Mouse (Mus musculus) CH12.LX (cell line): Measurements from ENCODE around the gene Ppm1n. TPM values are rescaled to one million over a fixed set of nuclear protein-coding genes. Genes with fewer than 3 reads are reported as not detected.
"Not testable (repeated sequence)": the region's sequence is repeated elsewhere in the genome, so short reads cannot be mapped to it uniquely, and the experiment has no call there.

Experiments used
- DNase-seq: peaks from one replicate; pipeline ENCODE4 v3.0.0-alpha.2; 2013; ENCODE audit errors: extremely low read depth
- H3K27ac ChIP-seq: 2 replicates; pipeline ENCODE4 v1.5.1; 2012; ENCODE audit warnings: low read depth, mild to moderate bottlenecking, control low read depth, moderate library complexity; ENCODE audit not compliant: insufficient read depth
- H3K27me3 ChIP-seq: replicated peaks from 2 replicates; pipeline ENCODE3; 2012; ENCODE audit warnings: inconsistent platforms
- H3K36me3 ChIP-seq, 2 experiments: replicated peaks in 1 of 2; 2 replicates each; pipeline versions ENCODE3 to v1.6.1; 2012; ENCODE audit warnings: inconsistent platforms in 1 of 2, low read length in 1 of 2, mild to moderate bottlenecking in 1 of 2, mixed read lengths in 1 of 2, moderate library complexity in 1 of 2; ENCODE audit not compliant: control insufficient read depth in 1 of 2, insufficient read depth in 1 of 2
- H3K4me1 ChIP-seq, 2 experiments: 2 replicates each; pipeline ENCODE4 v1.6.1; 2012; ENCODE audit warnings: inconsistent platforms in 1 of 2, moderate library complexity in 1 of 2; ENCODE audit not compliant: insufficient read depth in 2 of 2, control insufficient read depth in 1 of 2
- H3K4me2 ChIP-seq: 2 replicates; pipeline ENCODE4 v1.6.1; 2012; ENCODE audit warnings: low read depth, mild to moderate bottlenecking, control low read depth; ENCODE audit not compliant: poor library complexity, insufficient read depth, severe bottlenecking
- H3K4me3 ChIP-seq, 3 experiments: fragments of 150-350 bp in 1 of 3; sonication (generic) in 1 of 3; replicated peaks in 1 of 3; 2 replicates each; pipeline versions ENCODE3 to v1.5.1; 2011 to 2012; ENCODE audit warnings: low read depth in 2 of 3, low read length in 2 of 3, mild to moderate bottlenecking in 2 of 3, moderate library complexity in 2 of 3, control low read depth in 1 of 3, improper control_type of control experiment in 1 of 3, inconsistent platforms in 1 of 3, mixed read lengths in 1 of 3; ENCODE audit not compliant: poor library complexity in 1 of 3
- H3K79me2 ChIP-seq: replicated peaks from 2 replicates; pipeline ENCODE4 v1.6.1; 2012; ENCODE audit warnings: mild to moderate bottlenecking, moderate library complexity; ENCODE audit not compliant: control insufficient read depth, poor library complexity, insufficient read depth, severe bottlenecking; ENCODE audit errors: extremely low read depth
- H3K9ac ChIP-seq: 2 replicates; pipeline ENCODE4 v1.6.1; 2012; ENCODE audit warnings: low read depth, mild to moderate bottlenecking, control low read depth, moderate library complexity; ENCODE audit not compliant: insufficient read depth
- H3K9me3 ChIP-seq: replicated peaks from 2 replicates; pipeline ENCODE3; 2012; ENCODE audit warnings: low read length, inconsistent platforms, mixed read lengths
- CTCF ChIP-seq, 2 experiments: IDR thresholded peaks in 1 of 2; conservative IDR thresholded peaks in 1 of 2; 2 replicates each; pipeline ENCODE4 v1.5.1; 2011 to 2012; ENCODE audit warnings: low read depth in 2 of 2, low read length in 2 of 2, improper control_type of control experiment in 1 of 2, inconsistent platforms in 1 of 2, mild to moderate bottlenecking in 1 of 2, moderate library complexity in 1 of 2
- E2F4 ChIP-seq: IDR thresholded peaks from 2 replicates; pipeline ENCODE4 v1.6.1; 2011; ENCODE audit warnings: low read depth, low read length, improper control_type of control experiment; ENCODE audit not compliant: insufficient replicate concordance
- HCFC1 ChIP-seq: IDR thresholded peaks from 2 replicates; pipeline ENCODE4 v1.6.1; 2012; ENCODE audit warnings: low read depth, mild to moderate bottlenecking, inconsistent platforms, low read length, improper control_type of control experiment
- JUND ChIP-seq: conservative IDR thresholded peaks from 2 replicates; pipeline ENCODE4 v1.6.1; 2011; ENCODE audit warnings: low read depth, low read length, improper control_type of control experiment
- MAX ChIP-seq: IDR thresholded peaks from 2 replicates; pipeline ENCODE4 v1.6.1; 2011; ENCODE audit warnings: low read length, improper control_type of control experiment
- MYC ChIP-seq: IDR thresholded peaks from 2 replicates; pipeline ENCODE4 v1.6.1; 2011; ENCODE audit warnings: low read depth, mild to moderate bottlenecking, improper control_type of control experiment, low read length
- NELFE ChIP-seq: IDR thresholded peaks from 2 replicates; pipeline ENCODE4 v1.6.1; 2011; ENCODE audit warnings: low read depth, low read length, improper control_type of control experiment
- RAD21 ChIP-seq: IDR thresholded peaks from 2 replicates; pipeline ENCODE4 v1.6.1; 2011; ENCODE audit warnings: low read depth, mild to moderate bottlenecking, low read length, improper control_type of control experiment, moderate library complexity
- SIN3A ChIP-seq: IDR thresholded peaks from 2 replicates; pipeline ENCODE4 v1.6.1; 2012; ENCODE audit warnings: low read length, improper control_type of control experiment, inconsistent platforms
- SMC3 ChIP-seq: IDR thresholded peaks from 2 replicates; pipeline ENCODE4 v1.6.1; 2011; ENCODE audit warnings: low read depth, low read length, improper control_type of control experiment
- TBP ChIP-seq: conservative IDR thresholded peaks from 2 replicates; pipeline ENCODE4 v1.6.1; 2011; ENCODE audit warnings: low read depth, low read length, improper control_type of control experiment
- USF1 ChIP-seq: IDR thresholded peaks from 2 replicates; pipeline ENCODE4 v1.6.1; 2014; ENCODE audit warnings: low read depth, mild to moderate bottlenecking, inconsistent platforms, low read length, improper control_type of control experiment
- ZKSCAN1 ChIP-seq: IDR thresholded peaks from 2 replicates; pipeline ENCODE4 v1.6.1; 2012; ENCODE audit warnings: low read depth, inconsistent platforms, low read length, improper control_type of control experiment, borderline replicate concordance
- ZMIZ1 ChIP-seq: IDR thresholded peaks from 2 replicates; pipeline ENCODE4 v1.6.1; 2012; ENCODE audit warnings: low read depth, mild to moderate bottlenecking, inconsistent platforms, low read length, improper control_type of control experiment
- dilution Hi-C: fragments of 300-500 bp; cut with MboI; formaldehyde crosslinking; loops from 2 replicates; pipeline ENCODE4 v1.14.3; 2020; ENCODE audit warnings: low sequenced_read_pairs; ENCODE audit not compliant: extremely low pct_unique_long_range_greater_than_20kb, extremely low pct_ligation_motif_present
- in situ Hi-C: fragments of 300-500 bp; cut with MboI; formaldehyde crosslinking; loops from 3 replicates; pipeline ENCODE4 v1.14.3; 2019; ENCODE audit warnings: low sequenced_read_pairs, low pct_ligation_motif_present, low pct_unique_long_range_greater_than_20kb, mixed read lengths
- polyA plus RNA-seq: library from polyadenylated mRNA; unstranded; fragments of >175 nt; gene quantifications from 2 replicates; pipeline ENCODE4 v1.2.1, GENCODE M21; 2012; ENCODE audit warnings: low read depth; ENCODE audit not compliant: insufficient read length
- total RNA-seq, 2 experiments: library from RNA; depleted of rRNA; stranded (reverse); fragments of 300-350 nt in 1 of 2; fragments of >200 nt in 1 of 2; gene quantifications; 2 replicates each; pipeline ENCODE4 v1.2.3; 2012 to 2014

The Ppm1n gene
- total and polyA plus RNA-seq, 3 experiments = not detected

DNA sequence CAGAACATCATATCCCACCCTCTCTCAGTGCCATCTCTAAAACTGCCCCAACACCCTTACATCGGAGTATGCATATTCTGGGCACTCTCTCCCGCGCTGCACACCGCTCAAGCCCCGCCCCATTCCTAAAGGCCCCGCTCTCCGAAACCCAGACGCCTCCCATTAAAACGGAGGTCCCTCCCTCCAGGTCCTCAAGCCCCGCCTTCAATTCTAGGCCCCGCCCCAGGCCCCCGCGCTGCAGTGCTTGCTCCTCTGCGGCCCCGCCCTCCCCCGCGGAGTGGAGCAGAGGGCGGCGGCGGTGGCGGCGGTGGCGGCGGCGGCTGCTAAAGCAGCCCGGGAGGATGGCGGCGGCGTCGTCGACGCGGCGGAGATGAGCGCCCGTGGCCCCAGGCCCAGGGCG is 2.5 kb upstream of the Ppm1n start, which contains the start of gene Rtn2:
Gene Rtn2 (plus strand): TSS at position 240 of the 400 bp plus-strand sequence.
- H3K27ac ChIP-seq = no peak within 1 kb of the TSS
- peak within 1 kb of the TSS; percentile 92 for H3K4me2 ChIP-seq
- H3K27me3 ChIP-seq = peaks cover 36% of the 10 kb centered on the region
- H3K79me2 ChIP-seq = no peaks in the 10 kb centered on the region
- in situ Hi-C loops (loop anchor here (5.0 kb wide), 1 partner anchor 100 kb away; no protein-coding TSS in a partner anchor), dilution Hi-C loops (no loop called here)
- TF ChIP-seq SIN3A = no peak
- H3K36me3 ChIP-seq = no peaks in the 10 kb centered on the region
- peaks cover 0 to 15% of the 10 kb centered on the region in 2 experiments; a peak in 3 of 4 replicates for H3K4me1 ChIP-seq
- DNase-seq = peak; percentile 81
- H3K9ac ChIP-seq = peak within 1 kb of the TSS; percentile 12; the same call in 1 of the 2 replicates
- H3K9me3 ChIP-seq = no peaks in the 10 kb centered on the region
- peak within 1 kb of the TSS in 2 of 3 experiments; percentile 26 to 58 for H3K4me3 ChIP-seq

DNA sequence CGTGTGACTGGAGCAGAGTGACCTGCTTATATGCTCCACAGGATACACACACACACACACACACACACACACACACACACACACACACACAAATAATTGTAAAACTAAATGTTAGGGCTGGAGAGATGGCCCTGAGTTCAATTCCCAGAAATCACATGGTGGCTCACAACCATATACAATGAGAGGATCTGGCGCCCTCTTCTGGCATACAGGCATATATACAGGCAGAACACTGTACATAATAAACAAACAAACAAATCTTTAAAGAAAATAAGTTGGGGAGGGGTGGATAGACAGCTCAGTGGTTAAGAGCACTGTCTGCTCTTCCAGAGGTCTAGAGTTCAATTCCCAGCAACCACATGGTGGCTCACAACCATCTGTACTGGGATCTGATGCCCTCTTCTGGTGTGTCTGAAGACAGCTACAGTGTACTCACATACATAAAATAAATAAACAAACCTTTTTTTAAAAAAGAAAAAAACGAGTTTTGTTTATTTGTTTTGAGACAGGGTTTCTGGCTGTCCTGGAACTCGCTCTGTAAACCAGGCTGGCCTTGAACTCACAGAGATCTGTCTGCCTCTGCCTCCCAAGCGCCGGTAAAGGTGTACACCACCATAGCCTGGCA is 1.9 kb upstream of the Ppm1n start:
- H3K9me3 ChIP-seq, H3K36me3 ChIP-seq, dilution Hi-C loops, H3K9ac ChIP-seq, H3K79me2 ChIP-seq, H3K27ac ChIP-seq: not testable (repeated sequence)
- Histone ChIP-seq H3K4me1 (peaks cover 2 to 20% of the 10 kb centered on the region in 2 experiments; a peak in 3 of 4 replicates), H3K4me3 (peak overlapping the region in 1 of 3 experiments; percentile 58), H3K4me2 (0 out of 2 replicates have a peak overlapping the region, but pooled peaks have one; percentile 92), H3K27me3 (peaks cover 31% of the 10 kb centered on the region)
- TF ChIP-seq CTCF (conservative IDR thresholded peaks at IDR 0.05 in 1 of 2, IDR thresholded peaks at IDR 0.05 in 1 of 2; ENCODE audit: low read depth in 2 of 2, low read length in 2 of 2) = peak; percentile 32 to 64; a peak in 3 of 4 replicates
- peak; percentile 26; the same call in 1 of the 2 replicates for TF ChIP-seq MAX
- peak; percentile 58 for TF ChIP-seq SMC3
- TF ChIP-seq SIN3A = peak; percentile 47; the same call in 1 of the 2 replicates
- TF ChIP-seq RAD21 = peak; percentile 56
- peak; percentile 54 for DNase-seq
- in situ Hi-C loops = loop anchor here (5.0 kb wide), 1 partner anchor 99 kb away; no protein-coding TSS in a partner anchor

DNA sequence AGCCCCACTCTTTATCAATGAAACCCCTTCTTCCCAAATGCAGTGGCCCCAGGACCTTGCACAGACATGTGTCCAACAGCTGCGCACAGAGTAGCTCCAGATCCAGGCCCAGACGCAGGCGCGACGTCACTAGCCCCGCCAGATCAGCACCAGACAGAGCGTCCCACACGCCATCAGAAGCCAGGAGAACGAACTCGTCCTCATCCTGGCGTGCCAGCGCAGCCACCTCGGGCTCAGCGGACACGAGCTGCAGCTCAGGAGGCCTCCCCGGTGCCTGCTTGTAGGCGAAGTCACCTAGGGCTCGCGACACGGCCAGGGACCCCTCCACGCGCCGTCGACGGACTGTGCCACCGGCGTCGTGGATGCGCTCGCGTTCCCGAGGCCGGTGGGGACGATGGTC is 812 bp downstream of the Ppm1n start:
- Histone ChIP-seq H3K4me2 (no peak overlapping the region), H3K9ac (no peak overlapping the region), H3K27ac (no peak overlapping the region), H3K36me3 (no peaks in the 10 kb centered on the region), H3K4me3 (no peak overlapping the region), H3K79me2 (no peaks in the 10 kb centered on the region), H3K27me3 (peaks cover 13% of the 10 kb centered on the region), H3K9me3 (peaks cover 2% of the 10 kb centered on the region), H3K4me1 (peaks cover 2 to 37% of the 10 kb centered on the region in 2 experiments; a peak in 3 of 4 replicates)
- no peak for DNase-seq
- in situ Hi-C loops (no loop called here), dilution Hi-C loops (no loop called here)
- TF ChIP-seq E2F4 = no peak
- TF ChIP-seq USF1 = no peak
- no peak for TF ChIP-seq TBP
- no peak for TF ChIP-seq MYC
- no peak for TF ChIP-seq ZMIZ1
- no peak for TF ChIP-seq RAD21
- no peak for TF ChIP-seq NELFE
- TF ChIP-seq JUND = no peak
- TF ChIP-seq ZKSCAN1 = no peak
- no peak for TF ChIP-seq HCFC1
